Mouse (Mus musculus) duodenum, adult 2 months (tissue): ENCODE data around the gene Foxs1. TPM values are rescaled to one million over a fixed set of nuclear protein-coding genes. Genes with fewer than 3 reads are reported as not detected.

Source experiments
- polyA plus RNA-seq: library from polyadenylated mRNA; depleted of rRNA; stranded (reverse); fragments of >200 nt; gene quantifications from 2 replicates; pipeline ENCODE4 v1.2.3, GENCODE M21; 2012; ENCODE audit warnings: low replicate concordance; rRNA removed

The Foxs1 gene
- 2.4 and 3.3 TPM in 2 replicates for polyA plus RNA-seq

DNA sequence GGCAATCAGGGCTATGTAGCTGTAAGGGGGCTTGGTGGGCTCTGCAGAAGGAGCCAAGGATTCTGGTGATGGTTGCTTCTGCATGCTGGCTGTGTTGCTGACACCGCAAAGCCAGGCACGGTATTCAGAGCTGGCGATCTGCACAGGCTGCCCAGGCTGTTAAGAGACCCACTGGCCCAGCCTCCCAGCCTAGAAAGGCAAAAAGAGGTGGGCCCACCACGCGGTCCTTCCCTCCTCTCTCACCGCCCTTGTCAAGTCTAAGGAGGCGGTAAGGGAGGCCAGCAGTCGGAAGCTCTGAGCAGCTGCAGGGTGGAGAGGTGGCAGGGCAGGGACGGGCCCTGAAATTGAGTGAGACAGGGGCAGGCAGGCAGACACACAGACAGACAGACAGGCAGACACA, at the start of gene Foxs1:
Gene Foxs1, minus strand, starts transcription at position 161 of the 400 bp plus-strand sequence.

DNA sequence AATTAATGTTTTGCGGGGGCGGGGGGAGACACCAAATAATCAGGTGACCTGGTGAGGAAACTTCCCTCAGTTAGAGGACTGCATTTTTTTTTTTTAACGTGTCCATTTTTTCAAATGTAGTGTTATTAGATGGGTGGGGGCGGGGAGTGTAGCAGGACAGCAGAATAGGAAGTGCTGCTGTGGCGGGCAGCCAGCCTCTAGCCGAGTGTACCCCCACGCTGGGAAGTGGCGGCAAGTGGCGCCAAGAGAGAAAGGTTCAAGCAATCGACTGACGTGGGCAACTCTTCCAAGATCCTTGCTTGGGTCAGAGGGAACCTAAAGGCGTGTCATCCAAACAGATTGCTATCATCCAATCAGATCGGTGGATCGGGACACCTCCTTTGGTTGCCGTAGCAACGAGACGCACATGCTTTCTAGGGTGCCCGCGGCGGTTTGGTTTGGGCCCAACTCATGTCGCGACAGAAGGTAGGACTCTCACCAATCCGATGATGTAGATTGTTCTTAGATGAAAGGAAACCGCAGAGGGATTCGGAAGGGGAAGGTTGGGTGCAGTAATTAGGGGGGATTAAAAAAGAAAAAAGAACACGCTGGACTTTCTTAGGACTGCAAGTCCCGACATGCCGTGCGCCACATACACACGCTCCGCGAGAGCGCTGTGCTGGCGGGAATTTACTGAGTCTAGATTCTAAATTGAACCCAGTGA, 29.2 kb upstream of the Foxs1 start, which contains the start of gene Ttll9:
Gene Ttll9, plus strand, starts transcription at position 395 of the 703 bp plus-strand sequence.

DNA sequence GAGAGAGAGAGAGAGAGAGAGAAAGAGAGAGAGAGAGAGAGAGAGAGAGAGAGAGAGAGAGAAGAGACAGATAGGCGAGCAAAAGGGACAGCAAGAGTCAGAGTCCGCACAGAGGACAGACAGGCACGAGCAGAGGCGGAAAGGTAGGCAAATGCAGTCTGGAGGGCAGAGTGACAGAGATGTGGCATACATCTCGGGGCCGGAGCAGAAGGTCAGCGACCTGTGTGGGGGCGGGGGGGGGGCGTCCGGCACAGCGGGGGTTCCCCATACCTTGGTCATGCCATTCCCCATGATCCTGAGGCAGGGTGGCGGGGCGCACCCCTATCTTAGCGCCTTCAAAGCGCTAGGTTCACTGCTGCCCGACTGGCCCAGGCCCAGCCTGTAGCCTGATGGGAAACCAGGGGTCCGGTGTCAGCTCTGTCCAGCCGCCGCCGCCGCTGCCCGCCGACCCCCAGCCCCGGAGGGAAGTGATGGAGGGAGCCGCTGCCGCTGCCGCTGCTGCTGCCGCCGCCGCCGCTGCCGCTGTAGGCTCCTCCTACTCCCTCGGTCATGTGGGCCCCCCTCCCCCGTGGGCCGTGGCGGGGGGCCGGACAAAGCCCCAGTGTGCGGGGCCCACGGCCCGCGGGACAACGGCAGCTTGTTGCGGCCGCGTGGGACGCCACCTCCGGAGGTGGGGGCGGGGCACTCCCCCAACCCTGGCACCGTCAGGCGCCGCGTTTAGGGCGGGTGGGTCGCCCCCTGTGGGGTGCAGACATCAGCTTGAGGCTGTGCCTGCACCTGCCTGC, 18.2 kb upstream of the Foxs1 start, which contains the start of gene Dusp15:
Gene Dusp15, minus strand, starts transcription at position 634 of the 785 bp plus-strand sequence.

DNA sequence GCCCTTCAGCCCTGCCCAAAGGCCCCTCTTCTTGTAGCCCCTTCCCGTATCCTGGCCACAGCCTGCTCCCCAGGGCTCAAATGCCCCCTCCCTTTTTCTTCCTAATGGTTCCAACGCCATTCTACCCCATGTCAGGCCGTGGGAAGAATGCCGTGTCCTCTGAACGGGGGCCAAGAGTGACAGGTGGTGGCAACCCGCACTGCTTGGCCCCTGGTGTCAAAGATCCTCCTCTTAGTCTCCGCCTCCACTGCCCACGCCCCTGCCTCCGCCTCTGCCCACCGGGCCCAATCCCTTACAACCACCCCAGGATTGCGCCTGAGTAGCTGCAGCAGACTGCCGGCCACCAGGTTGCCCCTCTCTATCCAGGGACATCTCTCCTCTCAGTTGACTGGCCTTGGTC, 22.0 kb downstream of the Foxs1 start, which contains the start of gene Mylk2:
Gene Mylk2, plus strand, starts transcription at position 322 of the 400 bp plus-strand sequence.

Other genes starting within 250 kb of the Foxs1 start
- gene Mcts2, start 246.2 kb downstream of the Foxs1 start, polyA plus RNA-seq, result 1.0 and 1.1 TPM in 2 replicates
- gene Id1, start 197.0 kb downstream of the Foxs1 start, polyA plus RNA-seq, result 431 and 630 TPM in 2 replicates
- gene Cox4i2, start 179.0 kb downstream of the Foxs1 start, polyA plus RNA-seq, result 0.60 and 1.2 TPM in 2 replicates
- 28.4 and 66.4 TPM in 2 replicates for gene Bcl2l1, start 101.5 kb downstream of the Foxs1 start, polyA plus RNA-seq
- 0.34 and 0.41 TPM in 2 replicates for gene Tpx2, start 85.2 kb downstream of the Foxs1 start, polyA plus RNA-seq
- 0.04 TPM in 1 of 2 replicates, not detected in the other for gene Mylk2, start 21.9 kb downstream of the Foxs1 start, polyA plus RNA-seq
- 0.02 and 0.04 TPM in 2 replicates for gene Dusp15, start 18.5 kb upstream of the Foxs1 start, polyA plus RNA-seq
- gene Ttll9, start 29.3 kb upstream of the Foxs1 start, polyA plus RNA-seq, result not detected in 2 replicates
- 12.2 and 13.6 TPM in 2 replicates for gene Pdrg1, start 82.2 kb upstream of the Foxs1 start, polyA plus RNA-seq
- 0.09 and 0.12 TPM in 2 replicates for gene Xkr7, start 98.6 kb upstream of the Foxs1 start, polyA plus RNA-seq
- gene Ccm2l, start 132.7 kb upstream of the Foxs1 start, polyA plus RNA-seq, result 7.3 and 7.4 TPM in 2 replicates
- 15.7 and 19.1 TPM in 2 replicates for gene Hck, start 175.3 kb upstream of the Foxs1 start, polyA plus RNA-seq
- 22.9 and 34.5 TPM in 2 replicates for gene Tm9sf4, start 228.1 kb upstream of the Foxs1 start, polyA plus RNA-seq